In genomic region chr1:53795591-53795990, GRCm38 (mm10) we compare ENCODE assay signal across 21 mouse cellular contexts. TPM values are rescaled to one million over a fixed set of nuclear protein-coding genes. Genes with fewer than 3 reads are reported as not detected.
DNase-seq lines count a peak whose midpoint lies in the region; ATAC-seq and TF ChIP-seq lines count a peak whose summit lies in the region.
"Had no signal": no experiment of that assay in that cellular context is flagged by ENCODE, and none has a peak within 500 bp of the region (broad histone marks: within the 10 kb centered on the region; RNA-seq: fewer than 3 reads in every experiment).

No protein-coding gene starts in this region.

- H3K9ac ChIP-seq in CH12.LX (ENCODE audit: insufficient read depth, low read depth), result peak overlapping the region; percentile 24
- no peak overlapping the region for H3K9ac ChIP-seq in forebrain, embryonic 11.5 days (ENCODE audit: low read length)
- H3K9ac ChIP-seq: embryonic facial prominence, embryonic 12.5 days; forebrain, embryonic 12.5 days had no signal

- no peak for TF ChIP-seq RAD21 in CH12.LX (IDR thresholded peaks at IDR 0.05; ENCODE audit: low read depth, low read length)

- no peaks in the 10 kb centered on the region for H3K79me2 ChIP-seq in CH12.LX (replicated peaks; ENCODE audit: control insufficient read depth, extremely low read depth, insufficient read depth, poor library complexity, severe bottlenecking)

- H3K27ac ChIP-seq in spleen, adult 2 months (ENCODE audit: insufficient read depth, low read length), result 0 out of 2 replicates have a peak overlapping the region, but pooled peaks have one; percentile 49
- no peak overlapping the region for H3K27ac ChIP-seq in CH12.LX (ENCODE audit: insufficient read depth, low read depth)
- peak overlapping the region; percentile 34; the same call in 1 of the 2 replicates for H3K27ac ChIP-seq in small intestine, adult 2 months (ENCODE audit: insufficient read depth, low read depth, low read length)
- no peak overlapping the region for H3K27ac ChIP-seq in forebrain, embryonic 11.5 days (ENCODE audit: low read depth, low read length)
- H3K27ac ChIP-seq: embryonic facial prominence, embryonic 10.5 days; embryonic facial prominence, embryonic 12.5 days; forebrain, embryonic 12.5 days had no signal

- H3K9me3 ChIP-seq in CH12.LX (replicated peaks; ENCODE audit: low read length), result peaks cover 3% of the 10 kb centered on the region
- H3K9me3 ChIP-seq in forebrain, embryonic 11.5 days (ENCODE audit: control insufficient read depth, low read length), result no peaks in the 10 kb centered on the region
- H3K9me3 ChIP-seq: embryonic facial prominence, embryonic 10.5 days; embryonic facial prominence, embryonic 12.5 days; forebrain, embryonic 12.5 days had no signal

- WGBS in spleen, adult 2 months, result 81% methylated on average over 4 of the region's 4 CpGs
- 51% methylated on average over 4 of the region's 4 CpGs for WGBS in small intestine, adult 2 months
- WGBS in forebrain, embryonic 11.5 days, result 84% methylated on average over 4 of the region's 4 CpGs

- peaks cover 24% of the 10 kb centered on the region for H3K4me1 ChIP-seq in spleen, adult 2 months (ENCODE audit: control insufficient read depth, insufficient read depth, insufficient read length)
- peaks cover 16 to 32% of the 10 kb centered on the region in 2 experiments for H3K4me1 ChIP-seq in CH12.LX (ENCODE audit: control insufficient read depth in 1 of 2, insufficient read depth in 2 of 2)
- peaks cover 17% of the 10 kb centered on the region for H3K4me1 ChIP-seq in small intestine, adult 2 months (ENCODE audit: control insufficient read depth, insufficient read depth, insufficient read length, low read length)
- H3K4me1 ChIP-seq in forebrain, embryonic 11.5 days (replicated peaks; ENCODE audit: control insufficient read depth, insufficient read depth, low read length), result no peaks in the 10 kb centered on the region
- H3K4me1 ChIP-seq: embryonic facial prominence, embryonic 10.5 days; embryonic facial prominence, embryonic 12.5 days; forebrain, embryonic 12.5 days had no signal

- intact Hi-C loops in heart, postnatal 25 days (cut with DNase I), result no loop called here

- H3K4me3 ChIP-seq in spleen, adult 2 months (ENCODE audit: extremely low read depth, insufficient read depth, insufficient read length), result no peak overlapping the region
- no peak overlapping the region for H3K4me3 ChIP-seq in CH12.LX (replicated peaks in 1 of 3; ENCODE audit: low read depth in 2 of 3, low read length in 2 of 3, poor library complexity in 1 of 3)
- H3K4me3 ChIP-seq in small intestine, adult 2 months (ENCODE audit: low read depth, low read length), result no peak overlapping the region
- H3K4me3 ChIP-seq in forebrain, embryonic 11.5 days (ENCODE audit: low read depth, low read length), result no peak overlapping the region
- H3K4me3 ChIP-seq: embryonic facial prominence, embryonic 10.5 days; embryonic facial prominence, embryonic 12.5 days; forebrain, embryonic 12.5 days had no signal

- TF ChIP-seq CTCF in spleen, adult 2 months (IDR thresholded peaks at IDR 0.05; ENCODE audit: extremely low read depth, insufficient read depth, insufficient read length, insufficient replicate concordance), result no peak
- no peak for TF ChIP-seq CTCF in CH12.LX (conservative IDR thresholded peaks at IDR 0.05 in 1 of 2, IDR thresholded peaks at IDR 0.05 in 1 of 2; ENCODE audit: low read depth in 2 of 2, low read length in 2 of 2)
- no peak for TF ChIP-seq CTCF in small intestine, adult 2 months (IDR thresholded peaks at IDR 0.05; ENCODE audit: extremely low read depth, insufficient read length, insufficient replicate concordance, low read depth, low read length)

- ATAC-seq in forebrain, embryonic 11.5 days (replicated peaks; ENCODE audit: low FRiP score), result no peak
- ATAC-seq: forebrain, embryonic 14.5 days; forebrain, embryonic 16.5 days had no signal

- TF ChIP-seq POLR2A in spleen, adult 2 months (IDR thresholded peaks at IDR 0.05; ENCODE audit: low read depth, low read length), result no peak
- TF ChIP-seq POLR2A in CH12.LX (IDR thresholded peaks at IDR 0.05; ENCODE audit: low read depth, low read length), result peak; percentile 29; the same call in 1 of the 2 replicates
- no peak for TF ChIP-seq POLR2A in small intestine, adult 2 months (IDR thresholded peaks at IDR 0.05; ENCODE audit: low read depth, low read length)

- DNase-seq in heart, adult 11 months, result peak; percentile 85
- DNase-seq in heart, postnatal 25 days (ENCODE audit: low spot score), result no peak
- no peak for DNase-seq in spleen, adult 2 months (ENCODE audit: low read depth in 1 of 2, low spot score in 2 of 2)
- DNase-seq in spleen, adult 12 weeks (ENCODE audit: low spot score), result no peak
- no peak for DNase-seq in CH12.LX (ENCODE audit: extremely low read depth)
- no peak for DNase-seq in c-Kit-positive CD71-positive TER-119-positive erythroid progenitor cells, embryonic 14.5 days (ENCODE audit: low spot score)
- no peak for DNase-seq in forebrain, embryonic 11.5 days (ENCODE audit: low spot score)
- DNase-seq: adrenal gland, adult 2 months; adrenal gland, postnatal 10 days; adrenal gland, postnatal 25 days; cerebellum, adult 11-12 months; cerebellum, adult 2 months; cerebellum, adult 9-10 months; cerebellum, postnatal 10 days; cerebellum, postnatal 25 days had no signal

- H3K27me3 ChIP-seq in spleen, adult 2 months (ENCODE audit: control insufficient read depth, insufficient read depth, low read length), result no peaks in the 10 kb centered on the region
- H3K27me3 ChIP-seq in CH12.LX (replicated peaks), result no peaks in the 10 kb centered on the region
- H3K27me3 ChIP-seq in small intestine, adult 2 months (ENCODE audit: control insufficient read depth, insufficient read depth, low read length), result no peaks in the 10 kb centered on the region
- H3K27me3 ChIP-seq in forebrain, embryonic 11.5 days (ENCODE audit: control insufficient read depth, insufficient read depth, low read length), result no peaks in the 10 kb centered on the region
- H3K27me3 ChIP-seq: embryonic facial prominence, embryonic 12.5 days; forebrain, embryonic 12.5 days had no signal

- peak overlapping the region; percentile 68 for H3K4me2 ChIP-seq in CH12.LX (ENCODE audit: insufficient read depth, low read depth, poor library complexity, severe bottlenecking)
- H3K4me2 ChIP-seq in forebrain, embryonic 11.5 days (ENCODE audit: low read depth, low read length, severe bottlenecking), result no peak overlapping the region
- H3K4me2 ChIP-seq: embryonic facial prominence, embryonic 12.5 days; forebrain, embryonic 12.5 days had no signal

- no peaks in the 10 kb centered on the region for H3K36me3 ChIP-seq in spleen, adult 2 months (ENCODE audit: control insufficient read depth, insufficient read depth, low read length)
- no peaks in the 10 kb centered on the region for H3K36me3 ChIP-seq in CH12.LX (replicated peaks in 1 of 2; ENCODE audit: control insufficient read depth in 1 of 2, insufficient read depth in 1 of 2, low read length in 1 of 2)
- no peaks in the 10 kb centered on the region for H3K36me3 ChIP-seq in small intestine, adult 2 months (ENCODE audit: control insufficient read depth, insufficient read depth, low read length)
- no peaks in the 10 kb centered on the region for H3K36me3 ChIP-seq in forebrain, embryonic 11.5 days (ENCODE audit: control insufficient read depth, insufficient read depth, low read length)
- H3K36me3 ChIP-seq: embryonic facial prominence, embryonic 10.5 days; embryonic facial prominence, embryonic 12.5 days; forebrain, embryonic 12.5 days had no signal

- in situ Hi-C loops in CH12.LX (cut with MboI; ENCODE audit: low pct_ligation_motif_present, low pct_unique_long_range_greater_than_20kb, low sequenced_read_pairs), result loop anchor here (25.0 kb wide), 1 partner anchor 92 kb away; no protein-coding TSS in a partner anchor

- dilution Hi-C loops in CH12.LX (cut with MboI; ENCODE audit: extremely low pct_ligation_motif_present, extremely low pct_unique_long_range_greater_than_20kb, low sequenced_read_pairs), result no loop called here

- no peak for TF ChIP-seq EP300 in CH12.LX (IDR thresholded peaks at IDR 0.05; ENCODE audit: low read length)

TF ChIP-seq in CH12.LX, 34 proteins besides CTCF, POLR2A, EP300 and RAD21:
- TF ChIP-seq MAX (IDR thresholded peaks at IDR 0.05; ENCODE audit: low read length) (peak; percentile 81), IRF4 (IDR thresholded peaks at IDR 0.05; ENCODE audit: low read depth, low read length) (peak; percentile 43; the same call in 1 of the 2 replicates), MYC (IDR thresholded peaks at IDR 0.05; ENCODE audit: low read depth, low read length) (peak; percentile 82), E2F4 (IDR thresholded peaks at IDR 0.05; ENCODE audit: insufficient replicate concordance, low read depth, low read length) (no peak), MXI1 (IDR thresholded peaks at IDR 0.05; ENCODE audit: low read depth, low read length) (peak; percentile 55; the same call in 1 of the 2 replicates), SIN3A (IDR thresholded peaks at IDR 0.05; ENCODE audit: low read length) (no peak), SMC3 (IDR thresholded peaks at IDR 0.05; ENCODE audit: low read depth, low read length) (no peak), TCF12 (IDR thresholded peaks at IDR 0.05; ENCODE audit: low read depth, low read length) (peak; percentile 22; the same call in 1 of the 2 replicates), PAX5 (IDR thresholded peaks at IDR 0.05; ENCODE audit: low read length) (no peak)

RNA-seq across cellular contexts. Expression of gene Stk17b, which starts 10.6 kb away (rescaled TPM):
- total RNA-seq in heart, postnatal 25 days (2021), result 10 to 100 TPM; 10.8 to 14.6 TPM
- polyA plus RNA-seq in spleen, adult 2 months (2012; rRNA removed), result 25.7 and 30.0 TPM in 2 replicates
- total RNA-seq in CH12.LX (2012; rRNA removed) (25.2 and 27.7 TPM in 2 replicates), CH12.LX (2014; rRNA removed) (58.6 and 70.5 TPM in 2 replicates)
- 42.9 and 46.3 TPM in 2 replicates for polyA plus RNA-seq in CH12.LX (2012; ENCODE audit: insufficient read length, low read depth)
- polyA plus RNA-seq in small intestine, adult 2 months (2012; rRNA removed), result 1.3 and 11.0 TPM in 2 replicates
- 11.4 and 11.7 TPM in 2 replicates for polyA plus RNA-seq in forebrain, embryonic 11.5 days (2014; fragmentation: Nextera tagmentation; extraction: Ambion mirVana)

Comparison
In these comparisons a context has a peak if more than half of its experiments do, and no peak if none do; other contexts are left out.
1. H3K27ac ChIP-seq: peak in spleen, adult 2 months (single experiment) and small intestine, adult 2 months (single experiment); none in CH12.LX (single experiment) and forebrain, embryonic 11.5 days (single experiment).